Mouse (Mus musculus): ENCODE measurements at regions not wholly inside any gene's neighbourhood (a gene's known extent, or its start where the extent isn't known, plus 50 kb on each side); places are given as distances from the start of the nearest gene placed in this dataset.
A peak's percentile ranks its signal among the peaks of the same experiment; 100 is the strongest.
"Not testable (repeated sequence)": the region's sequence is repeated elsewhere in the genome, so short reads cannot be mapped to it uniquely, and the experiment has no call there.

DNA sequence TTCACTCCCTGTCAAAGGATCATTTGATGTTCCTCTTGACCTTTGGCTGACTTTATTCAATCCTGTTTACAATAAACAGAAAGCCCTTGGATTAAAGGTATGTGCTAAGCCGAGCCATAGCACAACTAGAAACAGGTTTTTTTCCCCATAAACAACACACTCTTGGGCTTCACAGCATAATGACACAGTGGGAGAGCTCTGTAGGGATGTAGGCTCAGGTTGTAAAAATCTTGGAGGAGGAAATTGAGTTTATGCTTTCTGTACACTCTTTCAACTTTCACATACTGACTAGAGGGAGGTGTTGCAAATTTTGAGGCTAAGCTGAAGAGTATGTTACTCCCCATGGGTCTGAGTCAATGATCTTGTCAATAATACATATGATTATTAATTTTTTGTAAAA, 69.7 kb upstream of the Akr1c12 start:
- H3K4me2 ChIP-seq = no peak overlapping the region
- ATAC-seq (ENCODE audit: low FRiP score) = no peak
- H3K4me1 ChIP-seq (replicated peaks) = no peaks in the 10 kb centered on the region
- no peak overlapping the region for H3K9ac ChIP-seq
- no peaks in the 10 kb centered on the region for H3K27me3 ChIP-seq
- H3K9me3 ChIP-seq = no peaks in the 10 kb centered on the region
- 60% methylated on average over 1 of the region's 1 CpGs for WGBS
- H3K27ac ChIP-seq = no peak overlapping the region
- H3K4me3 ChIP-seq = no peak overlapping the region
- no peaks in the 10 kb centered on the region for H3K36me3 ChIP-seq

DNA sequence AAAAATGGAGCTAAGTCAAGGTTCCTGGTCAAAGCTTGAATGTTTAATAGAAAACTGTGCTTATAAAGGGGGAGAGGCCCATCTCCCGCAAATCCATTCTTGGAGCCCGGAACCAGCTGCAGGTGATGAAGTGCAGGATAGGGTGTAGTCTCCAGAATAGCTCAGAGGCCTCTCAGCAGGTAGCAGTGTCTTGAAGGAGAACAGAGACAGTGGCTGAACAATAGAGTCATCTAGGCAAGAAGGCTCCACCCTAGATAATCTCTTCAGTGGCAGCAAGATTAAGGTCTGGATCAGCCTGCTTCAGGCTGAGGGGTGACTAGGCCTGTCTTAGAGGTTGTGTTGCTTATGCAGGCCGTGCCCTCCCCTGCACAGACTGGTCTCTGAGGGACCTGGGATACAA, 71.4 kb upstream of the Akr1c12 start:
- Histone ChIP-seq H3K36me3 (no peaks in the 10 kb centered on the region), H3K4me3 (no peak overlapping the region), H3K4me2 (no peak overlapping the region), H3K27me3 (no peaks in the 10 kb centered on the region), H3K9me3 (no peaks in the 10 kb centered on the region), H3K9ac (no peak overlapping the region), H3K27ac (no peak overlapping the region), H3K4me1 (replicated peaks) (no peaks in the 10 kb centered on the region)
- no peak for ATAC-seq (ENCODE audit: low FRiP score)
- WGBS = 85% methylated on average over 3 of the region's 3 CpGs

DNA sequence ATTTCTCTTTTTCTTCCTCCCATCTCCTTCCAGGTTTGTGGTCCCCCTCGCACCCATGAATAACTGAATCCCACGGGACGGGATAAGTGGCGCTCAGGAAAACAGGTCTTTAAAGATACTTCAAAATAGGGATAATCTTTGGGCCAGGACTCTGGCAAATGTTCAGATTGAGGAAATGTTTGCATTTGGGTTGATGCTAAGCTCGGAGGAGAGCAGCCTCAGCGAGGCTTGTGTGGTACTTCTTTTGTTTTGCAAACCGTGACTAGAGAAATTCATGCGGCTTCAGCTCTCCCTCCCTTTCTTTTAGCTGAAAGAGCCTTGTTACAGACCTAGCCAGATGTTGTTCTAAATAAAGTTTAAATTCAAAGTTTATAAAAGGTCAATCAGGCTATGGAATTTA, 57.5 kb upstream of the Akr1c6 start:
- Histone ChIP-seq H3K4me3 (peak overlapping the region; percentile 27), H3K9ac (peak overlapping the region; percentile 53; the same call in 1 of the 2 replicates), H3K4me2 (peak overlapping the region; percentile 45)
- WGBS = 13% methylated on average over 8 of the region's 8 CpGs
- not testable (repeated sequence) for H3K9me3 ChIP-seq; H3K4me1 ChIP-seq (replicated peaks); ATAC-seq (ENCODE audit: low FRiP score); H3K27ac ChIP-seq; H3K27me3 ChIP-seq; H3K36me3 ChIP-seq
